Mouse (Mus musculus): Measurements from ENCODE around the gene Vkorc1l1.

DNA sequence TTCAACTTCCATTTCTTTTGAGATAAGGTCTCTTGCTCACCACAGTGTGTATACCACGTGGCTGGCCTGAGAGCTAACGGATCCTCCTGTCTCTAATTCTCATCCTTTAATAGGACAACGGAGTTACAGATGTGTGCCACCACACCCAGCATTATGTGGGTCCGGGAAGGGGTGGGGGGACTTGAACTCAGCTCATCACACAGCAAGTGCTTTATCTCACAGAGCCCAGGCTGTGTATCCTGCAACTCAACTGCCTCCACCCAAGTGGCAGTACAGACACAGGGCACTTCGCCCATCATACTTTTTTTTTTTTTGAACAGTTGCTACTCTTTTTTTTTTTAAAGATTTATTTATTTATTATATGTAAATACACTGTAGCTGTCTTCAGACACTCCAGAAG lies 50.1 kb downstream of the Vkorc1l1 start:
- TF ChIP-seq POLR2A (IDR thresholded peaks at IDR 0.05; ENCODE audit: borderline replicate concordance, extremely low read depth, low read depth, low read length) (no peak), CTCF (IDR thresholded peaks at IDR 0.05; ENCODE audit: insufficient read depth, low read length) (no peak)

Measured in lung, adult 2 months (tissue).